Mouse (Mus musculus) gastrocnemius, postnatal 36 days (tissue): ENCODE measurements at regions not wholly inside any gene's neighbourhood (a gene's known extent, or its start where the extent isn't known, plus 50 kb on each side); places are given as distances from the start of the nearest gene placed in this dataset.

Source experiments
- DNase-seq, 2 experiments: peaks; one replicate each; pipeline ENCODE4 v3.0.0; 2022
- intact Hi-C: fragments of 180-260 bp; cut with DNase I; formaldehyde crosslinking; loops from one replicate; pipeline ENCODE4 v1.15.1; 2025

DNA sequence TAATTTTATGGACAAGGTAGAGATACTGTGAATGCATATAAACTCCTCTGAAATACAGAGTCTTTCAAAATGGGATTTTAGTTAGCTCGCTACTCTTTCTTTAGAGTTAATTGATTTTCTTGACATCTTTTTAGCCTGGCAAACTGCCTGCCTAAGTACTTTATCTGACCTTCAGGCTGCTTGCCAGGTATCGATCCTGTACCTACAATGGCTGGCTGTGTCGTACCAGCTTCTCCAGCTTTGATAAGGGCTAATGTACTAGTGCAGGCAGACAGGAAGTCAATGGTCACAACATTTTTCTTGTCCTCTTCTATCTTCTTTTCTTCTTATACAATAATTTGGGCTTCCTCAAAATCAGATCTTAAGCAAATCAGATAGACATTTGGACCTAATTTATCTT is 409.4 kb upstream of the Acvr2a start:
- intact Hi-C loops, result no loop called here
- no peak for DNase-seq

GRCm38 (mm10) chr2:48407876-48408275 is 406.0 kb upstream of the Acvr2a start:
- DNase-seq, result peak; percentile 13 to 27
- intact Hi-C loops, result no loop called here

DNA sequence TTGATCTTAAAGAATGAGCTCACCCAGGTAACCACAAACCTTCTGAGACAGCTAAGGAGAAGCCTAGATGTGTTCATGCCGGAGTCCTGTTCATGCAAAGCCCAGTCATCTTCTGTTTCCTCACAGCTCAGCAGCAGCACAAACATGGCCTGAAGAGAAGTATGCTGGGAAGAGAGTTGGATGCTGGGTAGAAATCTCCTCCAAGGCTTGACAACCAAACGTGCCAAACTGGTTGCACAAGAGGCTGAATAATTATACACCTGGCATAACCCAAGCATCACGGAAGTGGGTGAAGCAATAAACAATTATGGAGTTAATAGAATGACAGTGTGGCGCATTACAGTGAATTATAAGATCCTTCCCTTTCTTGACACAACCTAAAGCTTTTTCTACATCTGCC is 404.0 kb upstream of the Acvr2a start:
- intact Hi-C loops, result loop anchor here (5.0 kb wide), 1 partner anchor 42 kb away; no protein-coding TSS in a partner anchor
- no peak for DNase-seq

DNA sequence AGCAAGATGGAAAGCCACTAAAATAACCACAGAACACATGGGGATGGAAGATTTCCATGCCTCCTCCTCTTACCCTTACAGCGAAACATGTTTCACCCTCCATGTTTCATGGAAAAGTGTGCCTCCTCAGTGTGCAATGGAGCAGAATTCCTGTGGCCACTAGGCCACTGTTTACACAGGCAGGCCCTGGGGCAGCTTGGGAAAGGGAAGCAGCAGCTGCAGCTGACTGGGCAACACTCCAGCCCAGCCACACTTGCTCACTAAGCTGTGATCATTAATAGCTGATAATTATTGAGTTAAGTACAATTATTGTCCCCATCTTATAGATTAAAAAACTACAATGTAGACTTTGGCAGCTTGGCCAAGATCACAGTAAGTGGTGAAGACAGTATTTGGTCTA is 402.5 kb upstream of the Acvr2a start:
- DNase-seq, result no peak
- intact Hi-C loops, result loop anchor here (5.0 kb wide), 1 partner anchor 41 kb away; no protein-coding TSS in a partner anchor

DNA sequence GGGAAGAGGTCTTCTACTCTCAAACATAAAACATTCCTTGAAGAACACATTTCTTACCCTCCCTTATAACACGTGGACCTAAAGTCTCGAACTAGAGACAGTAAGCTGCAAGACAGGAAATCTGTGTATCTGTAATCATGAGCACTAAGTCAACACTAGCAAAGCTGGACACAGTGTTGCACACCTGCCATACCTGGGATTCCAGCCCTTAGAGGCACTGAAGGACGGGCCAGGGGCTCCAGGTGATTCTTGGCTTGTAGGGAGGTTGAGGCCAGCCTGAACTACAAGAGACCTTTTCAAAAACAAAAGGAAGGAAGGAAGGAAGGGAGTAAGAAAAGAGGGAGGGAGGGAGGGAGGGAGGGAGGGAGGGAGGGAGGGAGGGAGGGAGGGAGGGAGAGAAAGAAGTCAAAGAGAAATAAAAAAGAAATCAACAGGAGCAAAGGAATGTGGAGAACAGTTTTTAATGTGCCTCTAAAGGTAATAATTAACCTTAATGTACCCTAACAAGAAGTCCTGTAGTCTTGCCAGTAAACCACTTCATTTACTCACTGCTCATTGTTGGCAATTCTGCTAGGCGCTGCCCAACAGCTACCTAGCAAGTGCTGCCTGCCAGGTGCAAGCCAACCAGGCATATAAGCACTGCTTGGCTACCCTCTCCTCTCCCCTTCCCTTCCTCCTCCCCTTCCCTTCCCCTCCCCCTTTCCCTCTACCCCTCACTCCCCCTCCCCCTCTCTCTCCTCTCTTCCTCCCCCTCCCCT is 401.0 kb upstream of the Acvr2a start:
- intact Hi-C loops, result loop anchor here (5.0 kb wide), 1 partner anchor 39 kb away; no protein-coding TSS in a partner anchor
- no peak for DNase-seq

- DNase-seq, result no peak
- intact Hi-C loops, result loop anchor here (5.0 kb wide), 1 partner anchor 37 kb away; no protein-coding TSS in a partner anchor
Measured at GRCm38 (mm10) chr2:48414596-48415481, 399.1 kb upstream of the Acvr2a start.

- DNase-seq, result no peak
- intact Hi-C loops, result no loop called here
Measured at GRCm38 (mm10) chr2:48416207-48416750, 397.6 kb upstream of the Acvr2a start.

GRCm38 (mm10) chr2:48417000-48417596 is 396.8 kb upstream of the Acvr2a start:
- intact Hi-C loops, result no loop called here
- no peak for DNase-seq

DNA sequence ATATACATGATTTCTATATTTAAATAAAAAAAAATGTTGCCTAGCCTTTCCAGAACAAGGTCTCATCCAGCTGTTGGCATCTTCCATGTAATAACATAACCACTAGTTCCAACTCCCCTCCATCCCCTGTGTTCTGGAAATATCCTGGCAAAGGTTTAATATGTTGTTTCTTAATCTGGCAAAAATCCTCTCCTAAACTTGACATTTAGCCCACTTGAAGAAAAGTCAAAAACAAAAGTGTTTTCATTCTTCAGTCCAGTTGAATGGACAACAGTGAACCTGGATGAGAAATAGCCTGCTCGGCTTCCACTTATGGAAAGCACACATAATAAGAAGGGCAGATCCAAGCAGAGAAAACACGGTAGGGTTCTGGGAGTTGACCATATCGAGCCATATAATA is 393.1 kb upstream of the Acvr2a start:
- intact Hi-C loops, result no loop called here
- no peak for DNase-seq

GRCm38 (mm10) chr2:48423861-48424442 is 390.0 kb upstream of the Acvr2a start:
- intact Hi-C loops, result no loop called here
- DNase-seq, result no peak

DNA sequence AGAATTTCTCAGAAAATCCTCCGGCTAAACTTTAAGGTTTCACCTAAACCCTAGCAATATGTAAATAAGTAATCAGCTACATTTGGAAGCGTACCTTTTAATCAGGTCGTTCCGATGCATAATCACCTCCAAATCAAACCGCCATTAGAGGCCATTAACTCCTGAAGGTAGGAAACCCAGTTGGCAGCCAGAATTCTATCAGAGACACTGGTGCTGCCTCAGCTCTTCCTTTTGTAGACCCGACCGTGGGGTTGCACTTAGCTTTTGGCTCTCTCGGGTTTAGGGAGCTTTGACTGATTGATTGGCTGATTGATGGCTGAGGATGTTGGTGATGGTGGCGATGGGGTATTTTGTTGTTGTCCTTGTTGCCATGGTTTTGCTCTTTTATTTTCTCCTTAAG is 389.3 kb upstream of the Acvr2a start:
- intact Hi-C loops, result no loop called here
- DNase-seq, result no peak

- intact Hi-C loops, result no loop called here
- DNase-seq, result no peak
Measured at GRCm38 (mm10) chr2:48425200-48426090, 388.5 kb upstream of the Acvr2a start.

GRCm38 (mm10) chr2:48432545-48432944 is 381.4 kb upstream of the Acvr2a start:
- intact Hi-C loops, result no loop called here
- DNase-seq, result no peak

- intact Hi-C loops, result no loop called here
- no peak for DNase-seq
Measured at GRCm38 (mm10) chr2:48441296-48441990, 372.5 kb upstream of the Acvr2a start.

DNA sequence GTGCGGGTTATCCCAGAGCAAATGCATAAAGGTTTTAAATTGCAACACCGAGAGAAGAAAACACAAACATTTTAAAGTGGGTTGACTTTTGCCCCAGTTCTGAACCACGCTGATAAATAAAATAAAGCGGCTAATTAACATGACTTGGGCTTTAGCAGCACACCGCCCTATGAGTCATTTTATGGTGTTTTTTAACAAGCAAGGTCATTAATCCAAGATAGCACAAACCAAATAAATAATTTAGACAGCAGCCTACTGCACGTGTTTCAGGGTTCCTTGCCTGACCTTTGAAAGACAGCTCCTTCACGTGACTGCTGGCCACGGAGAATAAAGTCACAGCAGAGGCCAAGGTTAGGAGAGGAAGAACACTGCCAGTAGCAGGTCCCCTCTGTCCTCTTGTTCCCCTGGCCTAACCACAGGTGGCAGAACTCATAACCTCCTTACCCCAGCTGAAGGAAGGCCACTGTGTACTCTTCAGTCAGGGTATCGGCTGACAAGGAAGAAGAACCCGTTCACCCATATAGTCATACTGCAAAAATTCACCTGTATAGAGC is 371.8 kb upstream of the Acvr2a start:
- no peak for DNase-seq
- intact Hi-C loops, result no loop called here

GRCm38 (mm10) chr2:48445898-48446604 is 367.9 kb upstream of the Acvr2a start:
- intact Hi-C loops, result no loop called here
- DNase-seq, result no peak

GRCm38 (mm10) chr2:48446617-48447016 is 367.3 kb upstream of the Acvr2a start:
- intact Hi-C loops, result no loop called here

More at GRCm38 (mm10) chr2:48446617-48447016, 367.3 kb upstream of the Acvr2a start:
- no peak for DNase-seq
